10 mouse cellular contexts compared by ENCODE assay signal in the genomic region with DNA sequence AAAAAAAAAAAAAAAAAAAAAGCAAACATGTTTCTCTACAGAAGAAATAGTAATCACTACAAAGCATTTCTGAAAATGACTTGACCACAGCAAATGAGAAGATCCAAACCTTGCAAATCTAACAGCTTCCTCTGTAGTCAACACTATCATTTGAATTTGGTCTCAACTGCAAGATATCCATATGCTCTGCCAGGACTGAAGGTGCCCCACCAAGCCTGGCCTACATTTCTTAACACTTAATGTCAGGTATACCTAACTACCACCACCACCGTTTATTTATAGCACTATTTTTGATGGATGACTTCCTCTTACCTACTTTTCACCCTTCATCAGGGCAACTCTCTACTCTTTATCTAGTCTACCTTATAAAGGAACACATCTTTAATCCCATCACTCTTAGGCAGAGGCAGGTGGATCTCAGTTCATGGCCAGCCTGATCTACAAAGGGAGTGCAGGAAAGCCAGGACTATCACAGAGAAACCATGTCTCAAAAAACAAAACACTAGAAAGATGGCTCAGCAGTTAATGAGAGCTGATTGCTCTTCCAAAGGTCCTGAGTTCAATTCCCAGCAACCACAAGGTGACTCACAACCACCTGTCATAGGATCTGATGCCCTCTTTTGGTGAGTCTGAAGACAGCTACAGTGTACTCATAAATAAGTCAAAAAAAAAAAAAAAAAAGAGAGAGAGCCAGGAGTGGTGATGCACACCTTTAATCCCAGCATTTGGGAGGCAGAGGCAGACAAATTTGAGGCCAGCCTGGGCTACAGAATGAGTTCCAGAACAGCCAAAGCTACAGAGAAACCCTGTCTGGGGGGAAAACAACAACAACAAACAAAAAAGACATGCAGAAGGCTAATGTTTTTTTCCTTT. TPM values are rescaled to one million over a fixed set of nuclear protein-coding genes. Genes with fewer than 3 reads are reported as not detected.
DNase-seq lines count a peak whose midpoint lies in the region; ATAC-seq and TF ChIP-seq lines count a peak whose summit lies in the region.
"Had no signal": no experiment of that assay in that cellular context is flagged by ENCODE, and none has a peak within 500 bp of the region (broad histone marks: within the 10 kb centered on the region; RNA-seq: fewer than 3 reads in every experiment).

No protein-coding gene starts in this region.

- no peaks in the 10 kb centered on the region for H3K9me3 ChIP-seq in kidney, embryonic 16.5 days (ENCODE audit: low read length)
- no peaks in the 10 kb centered on the region for H3K9me3 ChIP-seq in midbrain, postnatal 0 days (ENCODE audit: low read length)

- H3K4me1 ChIP-seq in kidney, embryonic 16.5 days (ENCODE audit: insufficient read depth, low read length), result peaks cover 44% of the 10 kb centered on the region
- peaks cover 23% of the 10 kb centered on the region for H3K4me1 ChIP-seq in bone marrow macrophage, adult 2 months (ENCODE audit: control insufficient read depth, insufficient read depth, low read length)
- no peaks in the 10 kb centered on the region for H3K4me1 ChIP-seq in midbrain, postnatal 0 days (ENCODE audit: insufficient read depth, low read length)
- H3K4me1 ChIP-seq in thymus, adult 2 months (replicated peaks; ENCODE audit: control insufficient read depth, insufficient read depth, low read length), result peaks cover 11% of the 10 kb centered on the region

- no peak overlapping the region for H3K9ac ChIP-seq in kidney, embryonic 16.5 days (replicated peaks; ENCODE audit: low read length)
- H3K9ac ChIP-seq in midbrain, postnatal 0 days (replicated peaks; ENCODE audit: low read length, poor library complexity, severe bottlenecking), result no peak overlapping the region

- H3K4me2 ChIP-seq in kidney, embryonic 16.5 days (replicated peaks; ENCODE audit: low read depth, low read length), result peak overlapping the region; percentile 89
- H3K4me2 ChIP-seq in midbrain, postnatal 0 days (ENCODE audit: low read depth, low read length, poor library complexity, severe bottlenecking), result peak overlapping the region; percentile 61

- peak overlapping the region; percentile 73 for H3K4me3 ChIP-seq in kidney, embryonic 16.5 days (ENCODE audit: low read length)
- H3K4me3 ChIP-seq in bone marrow macrophage, adult 2 months (ENCODE audit: insufficient read depth, low read length), result peak overlapping the region; percentile 43
- no peak overlapping the region for H3K4me3 ChIP-seq in midbrain, postnatal 0 days (ENCODE audit: low read depth, low read length)
- H3K4me3 ChIP-seq in thymus, adult 2 months (ENCODE audit: control insufficient read depth, insufficient read depth, low read length), result no peak overlapping the region

- ATAC-seq in kidney, embryonic 16.5 days (ENCODE audit: low FRiP score, low TSS enrichment), result no peak
- no peak for ATAC-seq in midbrain, postnatal 0 days (ENCODE audit: low FRiP score)

- 59% methylated on average over 1 of the region's 1 CpGs for WGBS in kidney, embryonic 16.5 days
- WGBS in midbrain, postnatal 0 days, result 85% methylated on average over 1 of the region's 1 CpGs
- WGBS in thymus, adult 2 months, result 7% methylated on average over 1 of the region's 1 CpGs

- peaks cover 14% of the 10 kb centered on the region; the same call in 1 of the 2 replicates for H3K36me3 ChIP-seq in kidney, embryonic 16.5 days (ENCODE audit: insufficient read depth, low read length)
- H3K36me3 ChIP-seq in midbrain, postnatal 0 days (ENCODE audit: insufficient read depth, low read length), result peaks cover 6% of the 10 kb centered on the region; the same call in 1 of the 2 replicates
- peaks cover 8% of the 10 kb centered on the region for H3K36me3 ChIP-seq in thymus, adult 2 months (ENCODE audit: control insufficient read depth, insufficient read depth, low read length)

- no peak for TF ChIP-seq CTCF in bone marrow macrophage, adult 2 months (IDR thresholded peaks at IDR 0.05; ENCODE audit: low read depth, low read length)
- no peak for TF ChIP-seq CTCF in midbrain, postnatal 0 days (IDR thresholded peaks at IDR 0.05)
- TF ChIP-seq CTCF in thymus, adult 2 months (IDR thresholded peaks at IDR 0.05; ENCODE audit: borderline replicate concordance, control insufficient read depth, extremely low read depth, insufficient read depth, low read length, poor library complexity), result no peak

- H3K27me3 ChIP-seq in kidney, embryonic 16.5 days (ENCODE audit: insufficient read depth, low read length), result no peaks in the 10 kb centered on the region
- H3K27me3 ChIP-seq in midbrain, postnatal 0 days (ENCODE audit: insufficient read depth, low read length), result no peaks in the 10 kb centered on the region
- H3K27me3 ChIP-seq in thymus, adult 2 months (ENCODE audit: control insufficient read depth, insufficient read depth, low read length), result no peaks in the 10 kb centered on the region

- no peak for DNase-seq in kidney, adult 18-20 months
- DNase-seq in induced T-regulatory cell, adult 2 months (ENCODE audit: low read depth), result peak; percentile 56
- DNase-seq in midbrain, postnatal 0 days (ENCODE audit: low spot score), result no peak
- DNase-seq in thymus, adult 2 months, result no peak
- DNase-seq in thymus, postnatal 10 days (ENCODE audit: low spot score in 2 of 2), result no peak
- no peak for DNase-seq in ovary, postnatal 10 days (ENCODE audit: low spot score)
- DNase-seq: adrenal gland, postnatal 25 days had no signal

- no peak for TF ChIP-seq POLR2A in bone marrow macrophage, adult 2 months (IDR thresholded peaks at IDR 0.05; ENCODE audit: borderline replicate concordance, low read depth, low read length)
- no peak for TF ChIP-seq POLR2A in thymus, adult 2 months (IDR thresholded peaks at IDR 0.05; ENCODE audit: control insufficient read depth, extremely low read depth, insufficient read depth, low read length, poor library complexity)

- no peak overlapping the region for H3K27ac ChIP-seq in kidney, embryonic 16.5 days (ENCODE audit: low read length)
- H3K27ac ChIP-seq in bone marrow macrophage, adult 2 months (ENCODE audit: insufficient read depth, low read depth, low read length), result no peak overlapping the region
- no peak overlapping the region for H3K27ac ChIP-seq in midbrain, postnatal 0 days (ENCODE audit: low read depth, low read length)
- no peak overlapping the region for H3K27ac ChIP-seq in thymus, adult 2 months (ENCODE audit: control insufficient read depth, insufficient read depth, low read length)

RNA-seq across cellular contexts. Expression of gene Hnrnpc, which starts 2.3 kb away (rescaled TPM):
- polyA plus RNA-seq in kidney, embryonic 16.5 days (2015; fragmentation: Nextera tagmentation; extraction: Ambion mirVana), result 659 and 687 TPM in 2 replicates
- 237 and 270 TPM in 2 replicates for polyA plus RNA-seq in bone marrow macrophage, adult 2 months (2012; ENCODE audit: insufficient read depth, insufficient read length, missing spikeins)
- total RNA-seq in midbrain, postnatal 0 days (2014; rRNA removed), result 57.6 and 69.2 TPM in 2 replicates
- polyA plus RNA-seq in midbrain, postnatal 0 days (2015; fragmentation: Nextera tagmentation; extraction: Ambion mirVana), result 242 and 258 TPM in 2 replicates
- polyA plus RNA-seq in thymus, adult 2 months (2012; rRNA removed), result 163 and 171 TPM in 2 replicates

RNA-seq across cellular contexts. Expression of gene Rpgrip1, which starts 9.0 kb away (rescaled TPM):
- 67.4 and 74.1 TPM in 2 replicates for polyA plus RNA-seq in kidney, embryonic 16.5 days (2015; fragmentation: Nextera tagmentation; extraction: Ambion mirVana)
- 1.7 and 3.4 TPM in 2 replicates for polyA plus RNA-seq in bone marrow macrophage, adult 2 months (2012; ENCODE audit: insufficient read depth, insufficient read length, missing spikeins)
- total RNA-seq in midbrain, postnatal 0 days (2014; rRNA removed), result 5.5 and 6.4 TPM in 2 replicates
- polyA plus RNA-seq in midbrain, postnatal 0 days (2015; fragmentation: Nextera tagmentation; extraction: Ambion mirVana), result 55.9 and 59.8 TPM in 2 replicates
- 3.1 and 3.9 TPM in 2 replicates for polyA plus RNA-seq in thymus, adult 2 months (2012; rRNA removed)

RNA-seq across cellular contexts. Expression of gene Olfr221, which starts 59.3 kb away (rescaled TPM):
- polyA plus RNA-seq in kidney, embryonic 16.5 days (2015; fragmentation: Nextera tagmentation; extraction: Ambion mirVana), result not detected in 2 replicates
- polyA plus RNA-seq in bone marrow macrophage, adult 2 months (2012; ENCODE audit: insufficient read depth, insufficient read length, missing spikeins), result not detected in 2 replicates
- total RNA-seq in midbrain, postnatal 0 days (2014; rRNA removed), result not detected in 2 replicates
- polyA plus RNA-seq in midbrain, postnatal 0 days (2015; fragmentation: Nextera tagmentation; extraction: Ambion mirVana), result not detected in 2 replicates
- polyA plus RNA-seq in thymus, adult 2 months (2012; rRNA removed), result not detected in 2 replicates
- total RNA-seq: adrenal gland, postnatal 25 days; hematopoietic stem cell, adult 5-6 weeks had no signal

Comparison
In these comparisons a context has a peak if more than half of its experiments do, and no peak if none do; other contexts are left out.
1. H3K4me3 ChIP-seq: peak in kidney, embryonic 16.5 days (single experiment) and bone marrow macrophage, adult 2 months (single experiment); none in midbrain, postnatal 0 days (single experiment) and thymus, adult 2 months (single experiment).
2. RNA of gene Rpgrip1, which starts 9.0 kb away (polyA plus RNA-seq): 67.4 to 74.1 TPM in kidney, embryonic 16.5 days and 55.9 to 59.8 TPM in midbrain, postnatal 0 days; 3.1 to 3.9 TPM in thymus, adult 2 months and 1.7 to 3.4 TPM in bone marrow macrophage, adult 2 months; every median in the first group is over 10 times any median in the second.